Mouse (Mus musculus): Measurements from ENCODE around the gene Arhgap24.

The Arhgap24 gene

GRCm38 (mm10) chr5:102749020-102749419, 267.8 kb downstream of the Arhgap24 start:
- DNase-seq = peak; percentile 70

GRCm38 (mm10) chr5:102750674-102751073, 269.5 kb downstream of the Arhgap24 start:
- no peak for DNase-seq

- DNase-seq = no peak
Observed at GRCm38 (mm10) chr5:102751661-102752307, 270.6 kb downstream of the Arhgap24 start.

DNA sequence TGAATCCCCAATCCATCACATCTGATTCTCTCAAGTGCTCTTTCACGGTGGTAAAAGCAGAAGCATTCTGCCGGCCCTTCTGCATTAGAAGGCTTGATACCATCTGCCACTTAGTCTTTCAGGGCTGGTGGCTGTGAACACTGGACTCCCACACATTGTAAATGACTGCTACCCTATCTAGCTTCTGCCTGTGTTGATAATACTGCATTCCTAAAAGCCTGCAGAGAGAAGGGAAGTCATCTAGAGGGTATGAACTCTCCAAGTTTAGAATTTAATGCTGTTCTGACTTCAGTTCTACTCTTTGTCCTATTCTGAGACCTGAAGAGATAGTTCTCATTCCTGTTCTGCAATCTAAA, 271.1 kb downstream of the Arhgap24 start:
- no peak for DNase-seq

GRCm38 (mm10) chr5:102757040-102757439, 275.8 kb downstream of the Arhgap24 start:
- no peak for DNase-seq

- DNase-seq = no peak
Observed at GRCm38 (mm10) chr5:102765694-102766093, 284.5 kb downstream of the Arhgap24 start.

- DNase-seq = peak; percentile 55
Observed at GRCm38 (mm10) chr5:102766311-102767057, 285.3 kb downstream of the Arhgap24 start.

- no peak for DNase-seq
Observed at GRCm38 (mm10) chr5:102767058-102767444, 285.9 kb downstream of the Arhgap24 start.

DNA sequence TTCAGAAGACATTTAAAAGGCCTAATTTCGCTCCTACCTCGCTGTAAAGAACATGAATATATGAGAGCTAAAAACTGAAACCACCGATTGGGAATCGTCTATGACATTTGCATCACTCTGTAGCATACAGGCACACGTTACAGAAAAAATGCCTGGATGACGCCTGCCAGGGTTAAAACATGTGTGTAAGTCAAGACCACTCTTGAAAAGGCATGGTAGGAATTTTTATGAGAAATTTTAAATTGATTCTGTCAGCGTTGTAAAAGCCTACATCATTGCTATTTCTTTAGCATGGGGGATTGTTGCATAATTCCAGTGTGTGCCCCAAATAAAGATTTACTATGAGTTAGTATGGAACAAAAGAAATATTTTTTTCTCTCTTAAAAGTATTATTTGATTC, 286.6 kb downstream of the Arhgap24 start:
- no peak for DNase-seq

DNA sequence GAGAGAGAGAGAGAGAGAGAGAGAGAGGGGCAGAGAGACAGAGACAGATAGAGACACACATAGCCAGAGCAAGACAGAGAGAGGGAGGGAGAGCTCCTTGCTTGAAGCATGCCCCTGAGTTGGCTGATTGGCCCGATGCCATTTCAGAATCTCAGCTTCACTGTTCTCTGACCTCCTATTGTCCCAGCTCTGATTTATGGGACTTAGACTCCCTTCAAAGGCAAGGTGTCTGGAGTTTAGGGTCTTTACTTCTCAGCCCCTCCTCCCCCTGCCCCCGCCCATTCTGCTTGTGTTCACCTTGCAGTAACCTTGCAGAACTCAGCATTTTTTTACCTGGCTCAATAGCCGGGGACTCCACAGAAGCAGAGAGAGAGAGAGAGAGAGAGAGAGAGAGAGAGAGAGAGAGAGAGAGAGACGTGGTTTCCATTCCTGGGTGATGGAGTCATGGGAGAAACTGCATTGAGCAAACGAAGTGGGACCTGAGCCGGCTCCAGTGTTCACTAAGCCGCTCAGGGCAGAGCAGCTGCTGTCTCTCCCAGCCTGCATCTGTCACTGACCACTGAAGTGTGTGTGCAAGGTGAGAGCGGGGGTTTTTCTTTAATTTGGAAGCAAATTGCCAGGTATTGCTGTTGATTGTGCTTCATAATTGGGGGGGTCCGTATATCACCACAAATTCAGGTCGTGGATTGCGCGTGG, 287.3 kb downstream of the Arhgap24 start:
- DNase-seq = peak; percentile 46

- DNase-seq = peak; percentile 46
Observed at GRCm38 (mm10) chr5:102770611-102771010, 289.4 kb downstream of the Arhgap24 start.

GRCm38 (mm10) chr5:102774500-102774899, 293.3 kb downstream of the Arhgap24 start:
- DNase-seq = peak; percentile 35

DNA sequence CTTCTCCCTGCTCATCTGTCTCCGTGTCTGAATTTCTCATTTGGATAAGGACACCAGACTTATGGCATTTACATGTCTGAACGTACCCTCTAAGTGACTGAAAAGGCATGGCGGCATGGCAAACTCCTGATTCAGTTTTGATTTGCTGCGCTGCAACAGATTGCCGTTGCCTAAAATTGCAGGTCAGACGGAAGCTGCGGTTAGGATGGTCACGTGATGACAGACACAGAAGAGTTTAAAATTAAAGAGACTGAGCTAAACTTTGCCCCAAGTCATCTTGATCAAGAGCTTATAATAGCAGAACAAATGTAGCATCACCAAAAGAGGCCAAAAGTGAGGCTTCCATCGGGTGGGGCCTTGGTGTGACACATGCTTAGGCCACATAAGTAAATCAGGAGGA, 296.1 kb downstream of the Arhgap24 start:
- no peak for DNase-seq

DNA sequence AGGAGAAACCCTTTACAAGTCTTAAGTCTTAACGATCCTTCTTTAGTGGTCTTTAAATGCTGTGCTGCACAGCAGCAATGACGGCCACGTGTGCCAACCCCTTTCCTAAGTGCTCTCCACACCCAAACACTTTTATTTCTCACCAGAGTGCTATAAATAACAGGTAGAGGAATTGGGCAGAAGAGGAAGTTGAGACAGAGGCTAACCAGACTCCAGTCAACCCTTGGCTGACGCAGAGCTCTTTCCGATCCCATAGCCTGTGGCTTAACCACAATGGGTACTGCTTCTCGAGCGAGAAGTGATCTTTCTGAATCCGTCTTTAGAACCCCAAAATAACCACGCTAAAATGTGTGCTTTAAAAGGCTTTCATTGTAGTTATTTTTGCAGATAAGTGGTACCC, 296.7 kb downstream of the Arhgap24 start:
- DNase-seq = no peak

- DNase-seq = no peak
Observed at GRCm38 (mm10) chr5:102778253-102778652, 297.1 kb downstream of the Arhgap24 start.

DNA sequence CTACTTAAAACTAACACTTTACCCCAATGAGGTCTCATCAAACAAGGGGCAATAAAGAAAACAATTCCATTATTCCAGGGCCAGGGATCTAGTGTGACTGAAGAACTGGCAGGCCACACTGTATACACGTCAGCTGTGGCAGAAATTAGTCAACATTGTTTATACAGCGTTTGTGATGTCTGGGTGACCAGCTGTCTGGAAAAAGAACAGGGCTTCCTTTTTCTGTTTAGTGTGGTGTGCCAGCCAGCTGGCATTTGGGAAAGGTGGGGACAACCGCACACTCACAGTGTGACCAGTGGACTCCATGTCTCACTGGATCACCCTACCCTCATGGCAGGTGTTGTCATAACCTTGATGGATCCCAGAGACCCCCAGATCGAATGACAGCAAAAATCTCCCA, 302.4 kb downstream of the Arhgap24 start:
- DNase-seq = peak; percentile 78

DNA sequence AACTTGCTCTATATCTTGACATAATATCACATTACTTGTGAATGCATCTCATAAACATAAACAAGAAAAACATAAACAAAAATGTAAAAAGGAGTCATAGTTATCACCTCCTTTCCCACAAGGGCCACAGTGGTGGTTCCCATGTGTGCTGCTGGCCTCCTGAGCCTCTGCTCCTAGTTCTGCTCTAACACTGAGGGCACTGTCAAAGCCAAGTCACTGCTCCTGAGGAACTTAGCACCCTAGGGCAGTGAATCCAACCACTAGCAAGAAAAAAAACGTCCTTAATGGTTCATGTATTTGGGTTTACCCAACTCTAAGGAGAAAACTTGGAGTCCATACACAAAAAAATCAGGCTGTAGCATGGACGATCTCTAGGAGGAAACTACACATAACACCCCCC, 304.9 kb downstream of the Arhgap24 start:
- DNase-seq = no peak

GRCm38 (mm10) chr5:102788437-102788836, 307.2 kb downstream of the Arhgap24 start:
- peak; percentile 80 for DNase-seq

DNA sequence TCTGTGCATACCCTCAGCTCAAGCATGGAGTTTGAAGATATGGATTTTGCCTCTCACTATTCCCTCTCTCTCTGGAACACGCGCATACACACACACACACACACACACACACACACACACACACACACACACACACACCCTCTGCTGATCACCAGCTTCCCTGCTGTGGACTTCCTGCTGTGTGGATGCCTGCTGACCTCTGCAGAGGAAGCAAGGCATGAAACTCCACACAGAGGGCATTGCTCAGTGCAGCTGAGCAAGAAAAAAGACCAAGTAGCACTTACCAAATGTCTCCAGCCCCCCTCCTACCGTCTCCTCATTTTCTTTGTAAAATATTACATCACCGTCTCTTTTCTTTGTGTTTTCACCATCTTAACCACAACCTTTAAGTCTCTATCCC, 310.1 kb downstream of the Arhgap24 start:
- no peak for DNase-seq

- peak; percentile 69 for DNase-seq
Observed at GRCm38 (mm10) chr5:102793536-102793935, 312.3 kb downstream of the Arhgap24 start.

DNA sequence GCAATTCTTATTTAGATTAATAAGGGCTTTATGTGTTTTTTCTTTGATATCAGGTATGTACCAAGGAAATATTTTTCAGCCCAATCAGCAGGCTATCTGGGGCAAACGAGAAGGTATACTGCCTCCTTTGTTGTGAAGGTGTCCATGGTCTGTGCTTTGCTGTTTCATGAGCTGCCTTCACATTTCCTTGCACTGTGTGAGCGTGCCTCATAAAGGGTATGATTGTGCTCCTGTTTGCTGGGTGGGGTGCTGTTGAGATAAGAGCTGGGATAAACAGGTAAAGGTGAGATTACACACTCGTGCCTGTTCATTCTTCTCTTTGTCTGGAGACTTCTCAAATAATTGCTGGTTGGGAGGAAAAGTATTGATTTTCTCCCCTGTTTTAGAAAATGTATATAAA, 320.3 kb downstream of the Arhgap24 start:
- DNase-seq = no peak

DNA sequence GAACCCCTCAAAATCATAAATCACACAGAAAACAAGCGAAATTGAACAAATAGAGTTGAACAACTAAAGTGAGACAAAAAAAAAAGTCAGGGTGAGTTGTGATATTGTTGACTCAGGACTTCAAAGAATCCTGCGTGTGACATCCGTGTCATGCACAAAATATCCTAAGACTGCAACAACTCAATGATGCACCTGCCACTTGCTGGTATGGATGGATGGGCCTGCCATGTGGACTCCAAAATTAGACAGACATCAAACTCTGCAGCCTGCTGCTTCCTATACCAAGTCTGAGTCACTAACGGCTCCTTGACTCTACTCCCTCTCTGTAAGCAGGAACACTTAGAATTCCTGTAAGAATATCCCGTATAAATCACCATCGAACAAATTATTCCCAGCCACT, 321.6 kb downstream of the Arhgap24 start:
- DNase-seq = no peak

DNA sequence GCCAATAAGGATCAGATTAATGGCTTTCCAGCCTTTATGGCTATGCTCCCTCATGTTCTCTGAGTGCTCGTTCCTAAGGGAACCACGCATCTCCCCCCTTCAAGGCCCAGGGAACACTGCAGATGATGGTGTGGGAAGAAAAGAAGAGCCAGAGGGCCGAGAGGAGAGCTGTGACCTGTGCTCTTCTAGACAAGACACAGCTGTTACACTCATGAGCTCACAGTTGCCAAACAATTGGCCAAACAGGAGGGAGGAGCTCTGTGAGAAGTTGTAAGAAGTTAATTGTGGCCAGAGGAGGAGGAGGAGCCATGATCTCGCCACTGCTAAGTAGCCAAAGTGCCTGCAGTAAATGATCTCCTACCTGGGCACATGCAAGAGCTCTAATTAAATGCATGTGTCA, 322.5 kb downstream of the Arhgap24 start:
- peak; percentile 44 for DNase-seq

- DNase-seq = no peak
Observed at GRCm38 (mm10) chr5:102807518-102807917, 326.3 kb downstream of the Arhgap24 start.
